Mouse (Mus musculus): ENCODE measurements at regions not wholly inside any gene's neighbourhood (a gene's known extent, or its start where the extent isn't known, plus 50 kb on each side); places are given as distances from the start of the nearest gene placed in this dataset.
A peak's percentile ranks its signal among the peaks of the same experiment; 100 is the strongest.

DNA sequence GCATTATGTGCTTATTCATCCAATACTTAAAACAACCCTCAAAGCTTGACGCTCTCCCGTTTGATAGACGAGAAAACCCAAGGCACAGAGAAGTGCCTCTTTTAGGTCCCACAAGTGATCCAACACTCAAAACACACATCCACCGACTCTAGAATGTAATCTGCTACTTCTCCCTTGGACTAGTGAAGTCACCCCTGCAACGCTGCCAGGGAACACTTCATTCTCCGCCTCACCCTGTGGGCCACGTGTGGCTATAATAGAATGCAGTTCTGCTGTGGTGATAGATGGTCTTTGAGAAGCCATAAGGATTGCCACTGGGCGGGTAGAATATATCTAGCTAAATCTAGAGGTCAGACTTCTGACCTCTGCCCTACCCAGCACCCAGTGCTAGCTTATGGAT, 57.0 kb upstream of the Kdm7a start:
- 78% methylated on average over 8 of the region's 8 CpGs for WGBS
- H3K4me3 ChIP-seq (ENCODE audit: low read depth, low read length), result no peak overlapping the region
- no peaks in the 10 kb centered on the region; the same call in 1 of the 2 replicates for H3K27me3 ChIP-seq (replicated peaks; ENCODE audit: control insufficient read depth, insufficient read depth, low read length)
- H3K4me2 ChIP-seq, result no peak overlapping the region
- H3K27ac ChIP-seq (ENCODE audit: low read depth, low read length), result no peak overlapping the region
- ATAC-seq (replicated peaks; ENCODE audit: low FRiP score) (no peak), DNase-seq (ENCODE audit: low spot score) (no peak)
- no peak overlapping the region for H3K9ac ChIP-seq (ENCODE audit: low read depth, low read length)
- H3K9me3 ChIP-seq (ENCODE audit: control insufficient read depth, low read length), result no peaks in the 10 kb centered on the region
- no peaks in the 10 kb centered on the region for H3K36me3 ChIP-seq (ENCODE audit: control insufficient read depth, insufficient read depth, low read length)
- H3K4me1 ChIP-seq (replicated peaks; ENCODE audit: control insufficient read depth, insufficient read depth, low read length), result no peaks in the 10 kb centered on the region

DNA sequence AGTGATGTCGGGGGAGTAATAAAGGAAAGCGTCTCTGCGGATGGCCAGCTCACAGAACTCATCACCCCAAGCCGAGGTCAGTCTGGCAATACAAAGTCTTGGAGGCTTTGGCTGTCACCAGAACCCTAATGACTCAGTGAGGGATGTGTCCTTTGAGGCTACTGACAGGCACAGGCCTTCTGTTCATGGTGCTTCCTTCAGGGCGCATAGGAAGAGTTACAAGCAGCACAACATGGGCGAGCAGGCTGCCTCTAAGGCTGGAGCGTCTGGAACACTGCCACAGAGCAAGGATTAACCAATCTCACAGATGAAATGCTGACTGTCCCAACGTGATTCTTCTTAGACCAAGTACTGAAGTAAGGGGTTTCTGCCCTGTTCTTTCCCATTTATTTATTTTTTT, 55.4 kb upstream of the Kdm7a start:
- Histone ChIP-seq H3K36me3 (ENCODE audit: control insufficient read depth, insufficient read depth, low read length) (no peaks in the 10 kb centered on the region), H3K4me1 (replicated peaks; ENCODE audit: control insufficient read depth, insufficient read depth, low read length) (no peaks in the 10 kb centered on the region), H3K27ac (ENCODE audit: low read depth, low read length) (no peak overlapping the region), H3K9ac (ENCODE audit: low read depth, low read length) (no peak overlapping the region), H3K9me3 (ENCODE audit: control insufficient read depth, low read length) (no peaks in the 10 kb centered on the region), H3K4me3 (ENCODE audit: low read depth, low read length) (no peak overlapping the region), H3K27me3 (replicated peaks; ENCODE audit: control insufficient read depth, insufficient read depth, low read length) (peaks cover 12% of the 10 kb centered on the region), H3K4me2 (no peak overlapping the region)
- no peak for DNase-seq (ENCODE audit: low spot score)
- 68% methylated on average over 8 of the region's 8 CpGs for WGBS
- ATAC-seq (replicated peaks; ENCODE audit: low FRiP score), result no peak

DNA sequence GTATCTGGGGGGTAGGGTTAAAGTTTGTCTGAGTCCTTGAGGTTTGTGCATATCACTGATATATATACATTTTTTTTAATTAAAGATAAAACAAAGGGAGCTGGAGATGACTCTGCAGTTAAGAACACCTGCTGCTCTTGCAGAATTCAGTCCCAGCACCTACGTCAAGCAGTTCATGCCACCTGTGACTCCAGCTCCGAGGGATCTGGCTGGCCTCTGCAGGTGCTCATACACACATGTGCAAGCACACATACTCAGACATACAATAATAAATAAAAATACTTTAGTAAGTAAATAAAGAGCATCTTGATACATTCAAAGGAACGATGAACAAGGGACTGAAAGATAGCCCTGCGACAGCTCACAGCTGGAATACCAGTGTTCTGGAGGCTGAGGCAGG, 53.9 kb upstream of the Kdm7a start:
- H3K27ac ChIP-seq (ENCODE audit: low read depth, low read length), result no peak overlapping the region
- H3K27me3 ChIP-seq (replicated peaks; ENCODE audit: control insufficient read depth, insufficient read depth, low read length), result peaks cover 24% of the 10 kb centered on the region
- 89% methylated on average over 4 of the region's 4 CpGs for WGBS
- H3K36me3 ChIP-seq (ENCODE audit: control insufficient read depth, insufficient read depth, low read length), result no peaks in the 10 kb centered on the region
- no peak overlapping the region for H3K9ac ChIP-seq (ENCODE audit: low read depth, low read length)
- DNase-seq (ENCODE audit: low spot score), result no peak
- no peaks in the 10 kb centered on the region for H3K4me1 ChIP-seq (replicated peaks; ENCODE audit: control insufficient read depth, insufficient read depth, low read length)
- no peak overlapping the region for H3K4me2 ChIP-seq
- no peaks in the 10 kb centered on the region for H3K9me3 ChIP-seq (ENCODE audit: control insufficient read depth, low read length)
- ATAC-seq (replicated peaks; ENCODE audit: low FRiP score), result no peak
- no peak overlapping the region for H3K4me3 ChIP-seq (ENCODE audit: low read depth, low read length)

DNA sequence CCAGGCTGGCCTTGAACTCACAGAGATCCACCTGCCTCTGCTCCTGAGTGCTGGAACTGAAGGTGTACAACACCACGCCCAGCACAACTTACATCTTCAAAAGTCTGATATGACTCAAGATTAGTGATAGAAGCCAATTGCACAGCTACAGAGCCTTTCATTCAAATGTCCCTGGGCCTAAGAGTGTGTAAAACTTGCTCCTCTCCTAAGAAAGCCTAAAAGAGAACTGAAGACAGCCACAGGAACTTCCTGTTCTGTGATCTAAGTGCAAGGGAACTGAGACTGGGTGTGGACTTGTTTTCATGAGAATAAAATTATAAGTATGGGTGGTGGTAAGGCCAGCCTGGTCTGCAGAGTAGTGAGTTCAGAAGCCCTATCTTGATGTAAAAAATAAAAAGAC, 52.5 kb upstream of the Kdm7a start:
- DNase-seq (ENCODE audit: low spot score) (no peak), ATAC-seq (replicated peaks; ENCODE audit: low FRiP score) (no peak)
- H3K4me3 ChIP-seq (ENCODE audit: low read depth, low read length), result no peak overlapping the region
- no peaks in the 10 kb centered on the region for H3K9me3 ChIP-seq (ENCODE audit: control insufficient read depth, low read length)
- H3K27ac ChIP-seq (ENCODE audit: low read depth, low read length), result no peak overlapping the region
- H3K4me1 ChIP-seq (replicated peaks; ENCODE audit: control insufficient read depth, insufficient read depth, low read length), result no peaks in the 10 kb centered on the region
- no peaks in the 10 kb centered on the region for H3K36me3 ChIP-seq (ENCODE audit: control insufficient read depth, insufficient read depth, low read length)
- WGBS, result 59% methylated on average over 1 of the region's 1 CpGs
- H3K4me2 ChIP-seq, result no peak overlapping the region
- H3K27me3 ChIP-seq (replicated peaks; ENCODE audit: control insufficient read depth, insufficient read depth, low read length), result peaks cover 30% of the 10 kb centered on the region
- H3K9ac ChIP-seq (ENCODE audit: low read depth, low read length), result no peak overlapping the region

DNA sequence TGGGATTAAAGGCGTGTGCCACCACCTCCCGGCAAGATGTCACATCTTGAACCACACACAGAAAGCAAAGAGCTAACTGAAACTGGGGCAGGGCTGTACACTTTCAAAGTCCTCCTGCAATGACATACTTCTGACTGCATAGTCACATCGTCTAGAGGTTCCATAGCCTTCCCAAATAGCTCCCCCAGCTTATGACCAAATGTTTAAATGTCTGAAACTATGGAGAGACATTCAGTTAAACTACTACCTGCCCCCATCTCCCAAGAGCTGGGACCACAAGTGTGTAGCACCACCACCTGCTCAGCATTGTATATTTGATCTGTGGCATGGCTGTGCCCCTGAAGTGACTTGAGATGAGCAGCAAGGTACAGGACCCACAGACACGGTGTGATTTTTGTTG, 52.1 kb upstream of the Kdm7a start:
- H3K27ac ChIP-seq (ENCODE audit: low read depth, low read length), result no peak overlapping the region
- H3K4me2 ChIP-seq, result no peak overlapping the region
- H3K27me3 ChIP-seq (replicated peaks; ENCODE audit: control insufficient read depth, insufficient read depth, low read length), result peaks cover 30% of the 10 kb centered on the region
- H3K4me3 ChIP-seq (ENCODE audit: low read depth, low read length), result no peak overlapping the region
- H3K36me3 ChIP-seq (ENCODE audit: control insufficient read depth, insufficient read depth, low read length), result no peaks in the 10 kb centered on the region
- ATAC-seq (replicated peaks; ENCODE audit: low FRiP score) (no peak), DNase-seq (ENCODE audit: low spot score) (no peak)
- H3K9me3 ChIP-seq (ENCODE audit: control insufficient read depth, low read length), result no peaks in the 10 kb centered on the region
- 73% methylated on average over 4 of the region's 4 CpGs for WGBS
- H3K4me1 ChIP-seq (replicated peaks; ENCODE audit: control insufficient read depth, insufficient read depth, low read length), result no peaks in the 10 kb centered on the region
- H3K9ac ChIP-seq (ENCODE audit: low read depth, low read length), result no peak overlapping the region

DNA sequence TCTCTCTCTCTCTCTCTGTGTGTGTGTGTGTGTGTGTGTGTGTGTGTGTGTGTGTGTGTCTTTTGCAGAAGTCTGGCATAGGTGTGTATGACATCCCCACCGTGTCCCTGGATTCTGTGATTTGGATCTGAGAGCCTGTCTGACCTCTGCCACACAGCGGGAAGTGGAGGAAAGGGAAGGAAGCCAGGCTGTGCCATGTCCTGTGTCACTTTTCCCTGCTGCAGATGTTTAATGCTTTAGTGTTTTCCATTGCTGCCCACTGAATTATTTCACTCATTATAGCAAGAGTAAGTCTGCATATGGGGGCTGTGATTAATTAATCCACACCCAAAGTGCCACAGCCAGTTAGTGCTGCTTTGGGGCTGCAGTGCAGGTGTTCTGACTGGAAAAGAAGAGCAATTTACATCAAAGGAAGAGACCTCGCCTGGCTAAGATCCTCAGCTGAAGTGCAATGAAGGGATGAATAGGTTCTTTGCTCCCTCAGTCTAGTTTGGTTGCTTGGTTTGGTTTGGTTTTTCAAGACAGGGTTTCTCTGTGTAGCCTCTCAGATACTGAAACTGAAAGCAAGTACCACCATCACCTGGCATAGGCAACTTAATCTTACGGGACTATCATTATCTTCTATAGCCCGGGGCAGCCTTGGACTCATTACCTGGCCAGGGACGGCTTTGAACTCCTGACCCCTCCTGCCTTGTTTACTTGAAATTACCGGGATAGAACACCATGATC, 51.2 kb upstream of the Kdm7a start:
- peak overlapping the region; percentile 72 for H3K4me2 ChIP-seq
- DNase-seq (ENCODE audit: low spot score), result no peak
- 49% methylated on average over 7 of the region's 7 CpGs for WGBS
- H3K9ac ChIP-seq (ENCODE audit: low read depth, low read length), result no peak overlapping the region
- H3K4me1 ChIP-seq (replicated peaks; ENCODE audit: control insufficient read depth, insufficient read depth, low read length), result no peaks in the 10 kb centered on the region
- H3K27me3 ChIP-seq (replicated peaks; ENCODE audit: control insufficient read depth, insufficient read depth, low read length), result peaks cover 30% of the 10 kb centered on the region
- H3K36me3 ChIP-seq (ENCODE audit: control insufficient read depth, insufficient read depth, low read length), result no peaks in the 10 kb centered on the region
- no peak overlapping the region for H3K27ac ChIP-seq (ENCODE audit: low read depth, low read length)
- peak overlapping the region; percentile 40 for H3K4me3 ChIP-seq (ENCODE audit: low read depth, low read length)
- no peak for ATAC-seq (replicated peaks; ENCODE audit: low FRiP score)
- H3K9me3 ChIP-seq (ENCODE audit: control insufficient read depth, low read length), result no peaks in the 10 kb centered on the region

DNA sequence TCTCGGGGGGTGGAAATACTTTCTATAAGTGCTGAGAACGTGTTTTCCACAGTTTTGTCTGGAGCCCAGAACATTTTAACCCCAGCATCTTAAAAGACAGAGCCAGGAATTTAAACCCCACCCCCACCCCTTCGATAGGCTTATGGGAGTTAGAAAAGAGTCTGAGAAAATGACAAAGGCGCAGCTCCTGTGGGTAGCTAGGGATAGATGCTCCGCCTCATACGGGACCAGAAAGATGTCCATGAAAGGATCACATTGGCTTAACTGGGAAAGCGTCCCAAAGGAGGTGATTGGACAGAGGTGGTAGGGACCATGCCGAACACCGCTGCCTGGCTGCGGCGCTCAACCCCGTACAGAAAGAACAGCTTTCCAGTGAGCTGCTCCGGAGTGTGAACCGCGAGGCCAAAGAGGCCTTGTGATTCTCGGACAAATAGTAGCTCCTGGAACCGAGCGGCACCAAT, 50.6 kb upstream of the Kdm7a start:
- WGBS, result 3% methylated on average over 18 of the region's 18 CpGs
- peak; percentile 36 for DNase-seq (ENCODE audit: low spot score)
- Histone ChIP-seq H3K4me3 (ENCODE audit: low read depth, low read length) (peak overlapping the region; percentile 40), H3K27me3 (replicated peaks; ENCODE audit: control insufficient read depth, insufficient read depth, low read length) (peaks cover 30% of the 10 kb centered on the region), H3K9me3 (ENCODE audit: control insufficient read depth, low read length) (no peaks in the 10 kb centered on the region), H3K9ac (ENCODE audit: low read depth, low read length) (0 out of 2 replicates have a peak overlapping the region, but pooled peaks have one; percentile 26), H3K4me1 (replicated peaks; ENCODE audit: control insufficient read depth, insufficient read depth, low read length) (no peaks in the 10 kb centered on the region), H3K36me3 (ENCODE audit: control insufficient read depth, insufficient read depth, low read length) (no peaks in the 10 kb centered on the region), H3K27ac (ENCODE audit: low read depth, low read length) (no peak overlapping the region), H3K4me2 (peak overlapping the region; percentile 72)
- no peak for ATAC-seq (replicated peaks; ENCODE audit: low FRiP score)

DNA sequence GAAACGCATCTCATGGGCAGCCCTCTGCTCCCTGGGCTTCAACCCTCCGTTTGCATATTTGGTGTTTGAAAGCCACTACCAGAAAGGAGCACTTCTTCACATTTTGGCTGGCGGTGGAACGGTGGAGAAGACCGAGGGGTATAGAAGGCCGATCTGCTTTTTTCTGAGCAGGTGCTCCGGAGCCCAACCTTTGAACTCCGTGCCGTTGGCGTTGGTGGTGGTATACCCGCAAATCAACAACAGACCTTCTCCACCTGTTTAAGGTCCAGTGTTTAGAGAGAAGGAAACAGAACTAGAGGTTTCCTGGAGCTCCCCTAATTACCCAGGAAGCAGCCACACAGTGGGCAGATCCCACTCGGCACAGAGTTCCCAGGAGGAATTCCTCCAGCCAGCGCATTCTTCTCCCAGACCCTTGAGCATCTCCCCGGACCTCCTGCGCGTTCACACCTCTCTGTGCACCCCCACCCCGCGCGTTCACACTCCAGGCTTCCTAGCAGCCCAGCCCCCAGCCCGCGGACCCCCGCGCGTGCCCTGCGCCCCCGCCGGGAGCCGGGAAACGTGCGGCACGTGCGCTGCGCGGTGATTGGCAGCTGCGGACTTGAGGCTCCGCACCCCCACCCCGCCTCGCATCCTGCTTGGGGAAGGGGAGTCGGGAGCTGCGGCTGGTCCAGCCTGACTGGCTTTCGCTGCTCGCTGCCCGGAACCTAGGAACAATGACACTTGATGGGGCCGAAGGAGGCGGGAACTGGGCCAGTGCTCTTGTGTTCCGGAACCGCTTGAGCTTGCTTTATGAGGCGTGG, 49.9 kb upstream of the Kdm7a start:
- H3K4me1 ChIP-seq (replicated peaks; ENCODE audit: control insufficient read depth, insufficient read depth, low read length), result no peaks in the 10 kb centered on the region
- peak overlapping the region; percentile 40 for H3K4me3 ChIP-seq (ENCODE audit: low read depth, low read length)
- H3K9me3 ChIP-seq (ENCODE audit: control insufficient read depth, low read length), result no peaks in the 10 kb centered on the region
- peaks cover 30% of the 10 kb centered on the region for H3K27me3 ChIP-seq (replicated peaks; ENCODE audit: control insufficient read depth, insufficient read depth, low read length)
- no peak overlapping the region for H3K27ac ChIP-seq (ENCODE audit: low read depth, low read length)
- WGBS, result 3% methylated on average over 48 of the region's 48 CpGs
- no peaks in the 10 kb centered on the region for H3K36me3 ChIP-seq (ENCODE audit: control insufficient read depth, insufficient read depth, low read length)
- 0 out of 2 replicates have a peak overlapping the region, but pooled peaks have one; percentile 26 for H3K9ac ChIP-seq (ENCODE audit: low read depth, low read length)
- DNase-seq (ENCODE audit: low spot score) (peak; percentile 77), ATAC-seq (replicated peaks; ENCODE audit: low FRiP score) (peak; percentile 72; the same call in 1 of the 2 replicates)
- peak overlapping the region; percentile 72 for H3K4me2 ChIP-seq
